Mouse (Mus musculus) myocyte (in vitro differentiated cells): ENCODE data around the gene Gstcd.

Experiments
- MAX ChIP-seq: IDR thresholded peaks from one replicate; pipeline ENCODE4 v1.6.1; 2011; ENCODE audit warnings: low read depth, mild to moderate bottlenecking, control low read depth
- MYOD1 ChIP-seq, 3 experiments: IDR thresholded peaks; one replicate each; pipeline ENCODE4 v1.6.1; 2011; ENCODE audit warnings: control low read depth in 2 of 3, low read depth in 2 of 3, mild to moderate bottlenecking in 2 of 3, moderate library complexity in 1 of 3; ENCODE audit not compliant: insufficient read length in 2 of 3, control insufficient read depth in 1 of 3
- MYOG ChIP-seq, 3 experiments: IDR thresholded peaks; one replicate each; pipeline ENCODE4 v1.6.1; 2011; ENCODE audit warnings: control low read depth in 2 of 3, low read depth in 2 of 3, mild to moderate bottlenecking in 2 of 3; ENCODE audit not compliant: insufficient read length in 2 of 3, control insufficient read depth in 1 of 3, insufficient read depth in 1 of 3
- POLR2A ChIP-seq: IDR thresholded peaks from one replicate; pipeline ENCODE4 v1.6.1; 2011; ENCODE audit warnings: low read depth, mild to moderate bottlenecking, control low read depth, moderate library complexity; ENCODE audit not compliant: insufficient read length
- POLR2AphosphoS2 ChIP-seq: IDR thresholded peaks from one replicate; pipeline ENCODE4 v1.6.1; 2011; ENCODE audit warnings: low read depth, control low read depth; ENCODE audit not compliant: insufficient read length
- TCF12 ChIP-seq: IDR thresholded peaks from one replicate; pipeline ENCODE4 v1.6.1; 2011; ENCODE audit warnings: mild to moderate bottlenecking, control low read depth; ENCODE audit not compliant: poor library complexity, insufficient read depth, severe bottlenecking
- USF1 ChIP-seq: IDR thresholded peaks from one replicate; pipeline ENCODE4 v1.6.1; 2011; ENCODE audit warnings: low read depth, mild to moderate bottlenecking, control low read depth, moderate library complexity

- TF ChIP-seq TCF12 (no peak), POLR2AphosphoS2 (no peak), POLR2A (no peak), MAX (no peak), MYOD1 (IDR thresholded peaks at IDR 0.05; ENCODE audit: control insufficient read depth in 1 of 3, insufficient read length in 2 of 3, low read depth in 2 of 3) (no peak), MYOG (IDR thresholded peaks at IDR 0.05; ENCODE audit: control insufficient read depth in 1 of 3, insufficient read depth in 1 of 3, insufficient read length in 2 of 3, low read depth in 2 of 3) (peak in 1 of 3 experiments; percentile 2), USF1 (no peak)
Observed at GRCm38 (mm10) chr3:132949380-132949790, 142.4 kb downstream of the Gstcd start.
